Mouse (Mus musculus) c-Kit-positive CD71-negative TER-119-negative erythroid progenitor cells, embryonic 14.5 days (primary cell): ENCODE data around the gene H2al1b.

Source experiments
- DNase-seq: peaks from one replicate; pipeline ENCODE4 v3.0.0-alpha.2; 2013; ENCODE audit warnings: low read depth

H2al1b gene

GRCm38 (mm10) chrX:11346756-11347155 lies 44.5 kb downstream of the H2al1b start:
- DNase-seq, result no peak
